Mouse (Mus musculus) embryo, embryonic 9.5 days (tissue): ENCODE results near the gene Syn2.

Experiments
- DNase-seq: peaks from one replicate; pipeline ENCODE4 v3.0.0-alpha.2; 2017; ENCODE audit errors: extremely low spot score

The Syn2 gene

GRCm38 (mm10) chr6:115291823-115292222 lies 157.1 kb downstream of the Syn2 start:
- no peak for DNase-seq

- no peak for DNase-seq
Measured at GRCm38 (mm10) chr6:115292621-115293020, 157.9 kb downstream of the Syn2 start.

- DNase-seq, result no peak
Measured at GRCm38 (mm10) chr6:115293877-115294276, 159.2 kb downstream of the Syn2 start.

- DNase-seq, result no peak
Measured at GRCm38 (mm10) chr6:115307134-115307533, 172.4 kb downstream of the Syn2 start.

GRCm38 (mm10) chr6:115312780-115313179 lies 178.1 kb downstream of the Syn2 start:
- no peak for DNase-seq

- DNase-seq, result no peak
Measured at GRCm38 (mm10) chr6:115313235-115313738, 178.6 kb downstream of the Syn2 start.

- DNase-seq, result no peak
Measured at GRCm38 (mm10) chr6:115313910-115314309, 179.2 kb downstream of the Syn2 start.

- no peak for DNase-seq
Measured at GRCm38 (mm10) chr6:115315770-115316169, 181.1 kb downstream of the Syn2 start.

- DNase-seq, result no peak
Measured at GRCm38 (mm10) chr6:115316811-115317221, 182.1 kb downstream of the Syn2 start.

GRCm38 (mm10) chr6:115318811-115319210 lies 184.1 kb downstream of the Syn2 start:
- DNase-seq, result no peak

- no peak for DNase-seq
Measured at GRCm38 (mm10) chr6:115319686-115320085, 185.0 kb downstream of the Syn2 start.

GRCm38 (mm10) chr6:115320927-115321714 lies 186.4 kb downstream of the Syn2 start:
- no peak for DNase-seq

- DNase-seq, result no peak
Measured at GRCm38 (mm10) chr6:115321883-115322351, 187.2 kb downstream of the Syn2 start.

- DNase-seq, result no peak
Measured at GRCm38 (mm10) chr6:115322956-115323355, 188.3 kb downstream of the Syn2 start.

GRCm38 (mm10) chr6:115330964-115331363 lies 196.3 kb downstream of the Syn2 start:
- DNase-seq, result no peak
